Mouse (Mus musculus) lung, adult 2 months (tissue): ENCODE data around the gene Ampd1.

ENCODE experiments used
- CTCF ChIP-seq: fragments of 200-500 bp; IDR thresholded peaks from 2 replicates; pipeline ENCODE4 v1.5.1; 2011; ENCODE audit warnings: mild to moderate bottlenecking, low read length, control low read depth; ENCODE audit not compliant: insufficient read depth
- POLR2A ChIP-seq: fragments of 200-500 bp; IDR thresholded peaks from 2 replicates; pipeline ENCODE4 v1.6.1; 2011; ENCODE audit warnings: low read depth, mild to moderate bottlenecking, control low read depth, low read length, borderline replicate concordance; ENCODE audit errors: extremely low read depth

DNA sequence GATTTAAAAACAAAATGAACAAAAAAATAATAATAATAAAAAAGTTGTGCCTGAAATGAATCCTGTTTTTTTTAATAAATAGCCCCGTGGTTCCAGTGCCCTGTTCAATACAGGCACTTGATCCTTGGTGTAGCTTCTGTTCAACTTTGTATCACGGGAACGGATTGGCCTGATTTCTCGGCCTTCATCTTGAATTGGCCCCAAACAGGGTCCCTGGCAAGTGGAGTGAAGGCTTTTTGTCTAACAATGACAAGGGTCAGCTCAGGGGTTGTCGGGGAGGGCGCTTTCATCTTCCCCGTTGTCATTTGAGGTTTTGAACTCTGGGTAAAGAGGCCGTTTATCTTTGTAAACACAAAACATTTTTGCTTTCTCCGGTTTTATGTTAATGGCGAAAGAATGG is 16.1 kb upstream of the Ampd1 start:
- TF ChIP-seq CTCF (no peak), POLR2A (no peak)
